Mouse (Mus musculus) lung, embryonic 15.5 days (tissue): ENCODE data around the gene Fbln2. TPM values are rescaled to one million over a fixed set of nuclear protein-coding genes. Genes with fewer than 3 reads are reported as not detected.

ENCODE experiments used
- ATAC-seq: fragments of 200-750 bp; cut with Nextera tagmentation; 2 replicates; pipeline ENCODE4 v1.8.0; 2017; ENCODE audit warnings: moderate number of reproducible peaks, borderline replicate concordance; ENCODE audit not compliant: low FRiP score, low TSS enrichment; ENCODE audit errors: extremely low read depth
- H3K27ac ChIP-seq: fragments of 300-500 bp; sonication (generic); 2 replicates; pipeline ENCODE4 v1.5.1; 2015; ENCODE audit warnings: moderate library complexity, mild to moderate bottlenecking, inconsistent platforms
- H3K27me3 ChIP-seq: fragments of 300-500 bp; sonication (generic); 2 replicates; pipeline ENCODE4 v1.6.1; 2015; ENCODE audit warnings: inconsistent platforms
- H3K36me3 ChIP-seq: fragments of 300-500 bp; sonication (generic); 2 replicates; pipeline ENCODE4 v1.6.1; 2015; ENCODE audit warnings: inconsistent platforms
- H3K4me1 ChIP-seq: fragments of 300-500 bp; sonication (generic); 2 replicates; pipeline ENCODE4 v1.6.1; 2015; ENCODE audit warnings: inconsistent platforms
- H3K4me2 ChIP-seq: fragments of 300-500 bp; sonication (generic); 2 replicates; pipeline ENCODE4 v1.6.1; 2015; ENCODE audit warnings: inconsistent platforms, mild to moderate bottlenecking, moderate library complexity
- H3K4me3 ChIP-seq: fragments of 300-500 bp; sonication (generic); 2 replicates; pipeline ENCODE4 v1.5.1; 2015; ENCODE audit warnings: mild to moderate bottlenecking, inconsistent platforms
- H3K9ac ChIP-seq: fragments of 300-500 bp; sonication (generic); 2 replicates; pipeline ENCODE4 v1.6.1; 2015; ENCODE audit warnings: inconsistent platforms
- H3K9me3 ChIP-seq: fragments of 300-500 bp; sonication (generic); 2 replicates; pipeline ENCODE4 v1.6.1; 2016; ENCODE audit warnings: inconsistent platforms
- WGBS: fragments of 180-500 bp; shearing (Covaris S2); methylation state at CpG from one replicate; pipeline ENCODE4 v1.1.7; 2015; 5-methylcytosine and 5-hydroxymethylcytosine counted together
- polyA plus RNA-seq: library from polyadenylated mRNA; unstranded; fragments of >200 nt; fragmentation: Nextera tagmentation; extraction: Ambion mirVana; gene quantifications from 2 replicates; pipeline ENCODE4 v1.2.1, GENCODE M21; 2015

Fbln2 gene
- polyA plus RNA-seq, 1 experiment from 2014 or later = 65.0 TPM

DNA sequence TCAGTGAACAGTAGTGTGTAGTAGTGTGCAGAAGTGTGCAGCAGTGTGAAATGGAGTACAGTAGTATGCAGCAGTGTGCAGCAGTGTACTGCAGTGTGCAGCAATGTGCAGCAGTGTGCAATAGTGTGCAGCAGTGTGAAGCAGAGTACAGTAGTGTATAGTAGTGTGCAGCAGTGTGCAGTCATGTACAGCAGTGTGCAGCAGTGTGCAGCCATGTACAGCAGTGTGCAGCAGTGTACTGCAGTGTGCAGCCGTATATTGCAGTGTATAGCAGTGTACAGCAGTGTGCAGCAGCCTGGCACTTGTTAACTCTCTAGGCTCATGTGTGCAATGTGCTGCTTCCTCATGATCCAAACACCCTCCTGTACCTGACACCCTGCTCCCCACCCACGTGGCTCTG is 13.8 kb upstream of the Fbln2 start:
- 61% methylated on average over 2 of the region's 2 CpGs for WGBS
- no peak for ATAC-seq
- Histone ChIP-seq H3K9ac (no peak overlapping the region), H3K4me2 (no peak overlapping the region), H3K9me3 (no peaks in the 10 kb centered on the region), H3K4me3 (no peak overlapping the region), H3K27ac (no peak overlapping the region), H3K27me3 (no peaks in the 10 kb centered on the region), H3K36me3 (no peaks in the 10 kb centered on the region), H3K4me1 (peaks cover 16% of the 10 kb centered on the region)

- no peaks in the 10 kb centered on the region for H3K9me3 ChIP-seq
- no peak overlapping the region for H3K9ac ChIP-seq
- H3K27ac ChIP-seq = peak overlapping the region; percentile 33; the same call in 1 of the 2 replicates
- H3K4me2 ChIP-seq = no peak overlapping the region
- ATAC-seq = peak; percentile 49; the same call in 1 of the 2 replicates
- peaks cover 16% of the 10 kb centered on the region for H3K4me1 ChIP-seq
- H3K36me3 ChIP-seq = no peaks in the 10 kb centered on the region
- no peak overlapping the region for H3K4me3 ChIP-seq
- WGBS = 28% methylated on average over 8 of the region's 8 CpGs
- no peaks in the 10 kb centered on the region for H3K27me3 ChIP-seq
These were observed 11.6 kb upstream of the Fbln2 start for GRCm38 (mm10) chr6:91200429-91201188.

DNA sequence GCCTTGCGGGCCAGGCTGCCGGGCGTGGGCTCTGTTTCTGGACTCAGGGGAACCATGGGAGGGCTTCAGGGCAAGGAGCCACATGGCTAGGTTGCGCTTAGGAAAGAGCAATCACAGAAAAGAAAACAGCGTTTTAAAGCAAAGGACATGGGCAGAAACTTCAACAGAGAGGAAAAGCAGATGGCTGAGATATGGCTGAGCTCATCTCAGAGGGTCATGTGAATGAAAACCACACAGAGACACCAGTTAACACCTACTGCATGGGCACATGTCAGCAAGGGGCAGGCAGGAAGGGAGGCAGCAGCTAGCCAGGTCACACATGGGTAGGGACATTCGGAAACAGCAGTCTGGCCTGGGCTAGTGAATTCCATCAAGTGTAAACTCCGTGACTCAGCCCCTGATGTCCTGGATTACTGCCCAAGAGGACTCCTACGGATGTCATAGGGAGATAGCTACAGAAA is 10.3 kb upstream of the Fbln2 start:
- no peak for ATAC-seq
- no peak overlapping the region for H3K4me2 ChIP-seq
- no peaks in the 10 kb centered on the region; the same call in 1 of the 2 replicates for H3K27me3 ChIP-seq
- no peak overlapping the region for H3K4me3 ChIP-seq
- H3K36me3 ChIP-seq = no peaks in the 10 kb centered on the region
- H3K9ac ChIP-seq = no peak overlapping the region
- no peaks in the 10 kb centered on the region for H3K9me3 ChIP-seq
- no peak overlapping the region for H3K27ac ChIP-seq
- WGBS = 70% methylated on average over 8 of the region's 8 CpGs
- H3K4me1 ChIP-seq = peaks cover 16% of the 10 kb centered on the region

DNA sequence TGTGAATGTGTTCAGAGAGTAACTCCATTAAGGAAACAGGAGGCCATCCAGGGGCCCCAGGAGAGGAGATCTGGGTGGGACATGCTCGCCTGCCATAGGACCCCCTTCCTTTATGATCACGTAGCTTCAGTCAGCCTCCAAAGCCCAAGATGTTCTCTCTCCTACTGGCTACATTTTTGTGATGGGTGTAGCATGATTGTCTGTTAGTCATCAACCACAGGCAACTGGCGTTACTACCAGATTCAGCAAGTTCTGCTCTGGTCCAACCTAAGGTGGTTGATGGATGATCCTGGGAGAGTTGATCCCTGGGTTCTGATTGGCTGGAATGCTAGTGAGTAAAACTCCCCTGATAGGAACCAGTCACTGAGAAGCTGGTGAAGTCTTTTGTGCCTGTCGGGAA is 9.7 kb upstream of the Fbln2 start:
- ATAC-seq = no peak
- no peak overlapping the region for H3K4me3 ChIP-seq
- peaks cover 16% of the 10 kb centered on the region for H3K4me1 ChIP-seq
- H3K9ac ChIP-seq = no peak overlapping the region
- 72% methylated on average over 4 of the region's 4 CpGs for WGBS
- H3K36me3 ChIP-seq = no peaks in the 10 kb centered on the region
- no peaks in the 10 kb centered on the region for H3K9me3 ChIP-seq
- H3K27ac ChIP-seq = no peak overlapping the region
- H3K4me2 ChIP-seq = no peak overlapping the region
- no peaks in the 10 kb centered on the region; the same call in 1 of the 2 replicates for H3K27me3 ChIP-seq

- WGBS = 44% methylated on average over 3 of the region's 3 CpGs
- H3K27ac ChIP-seq = no peak overlapping the region
- no peaks in the 10 kb centered on the region for H3K9me3 ChIP-seq
- no peak overlapping the region for H3K4me3 ChIP-seq
- no peak for ATAC-seq
- no peaks in the 10 kb centered on the region; the same call in 1 of the 2 replicates for H3K27me3 ChIP-seq
- H3K9ac ChIP-seq = no peak overlapping the region
- no peak overlapping the region for H3K4me2 ChIP-seq
- H3K36me3 ChIP-seq = no peaks in the 10 kb centered on the region
- H3K4me1 ChIP-seq = peaks cover 10% of the 10 kb centered on the region
These were observed 6.9 kb upstream of the Fbln2 start for GRCm38 (mm10) chr6:91205346-91205745.

- Histone ChIP-seq H3K36me3 (no peaks in the 10 kb centered on the region), H3K4me3 (no peak overlapping the region), H3K27ac (no peak overlapping the region), H3K27me3 (no peaks in the 10 kb centered on the region; the same call in 1 of the 2 replicates), H3K9me3 (no peaks in the 10 kb centered on the region), H3K4me2 (no peak overlapping the region), H3K4me1 (peaks cover 6% of the 10 kb centered on the region), H3K9ac (no peak overlapping the region)
- 51% methylated on average over 5 of the region's 5 CpGs for WGBS
- no peak for ATAC-seq
These were observed 6.5 kb upstream of the Fbln2 start for GRCm38 (mm10) chr6:91205791-91206190.

DNA sequence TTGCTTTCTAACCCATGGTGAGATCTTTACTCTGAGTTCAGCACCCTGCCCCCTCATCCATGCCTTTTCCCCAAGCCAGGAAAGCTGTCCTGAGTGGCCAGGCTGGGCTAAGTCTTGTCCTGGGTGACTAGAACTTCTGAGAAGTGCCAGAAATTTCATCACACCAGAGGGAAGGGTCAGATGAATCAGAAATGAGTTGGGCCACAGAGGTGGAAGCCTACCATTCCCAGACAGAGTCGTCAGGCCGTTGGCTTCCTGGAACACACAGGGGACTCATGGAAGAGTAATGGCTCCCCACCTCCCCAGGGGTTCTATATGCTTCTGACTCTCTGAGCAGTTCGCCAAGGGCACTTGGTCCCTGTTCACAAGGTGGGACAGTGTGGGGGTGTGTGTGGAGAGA is 4.8 kb upstream of the Fbln2 start:
- no peak overlapping the region for H3K9ac ChIP-seq
- no peak overlapping the region for H3K27ac ChIP-seq
- H3K4me3 ChIP-seq = no peak overlapping the region
- no peaks in the 10 kb centered on the region for H3K9me3 ChIP-seq
- WGBS = 53% methylated on average over 3 of the region's 3 CpGs
- no peak overlapping the region for H3K4me2 ChIP-seq
- peaks cover 2% of the 10 kb centered on the region for H3K4me1 ChIP-seq
- ATAC-seq = no peak
- peaks cover 9% of the 10 kb centered on the region; the same call in 1 of the 2 replicates for H3K27me3 ChIP-seq
- no peaks in the 10 kb centered on the region for H3K36me3 ChIP-seq

- no peaks in the 10 kb centered on the region for H3K9me3 ChIP-seq
- H3K4me3 ChIP-seq = no peak overlapping the region
- peaks cover 12% of the 10 kb centered on the region for H3K4me1 ChIP-seq
- ATAC-seq = no peak
- H3K27me3 ChIP-seq = peaks cover 27% of the 10 kb centered on the region
- no peaks in the 10 kb centered on the region for H3K36me3 ChIP-seq
- no peak overlapping the region for H3K4me2 ChIP-seq
- WGBS = 23% methylated on average over 2 of the region's 2 CpGs
- H3K27ac ChIP-seq = no peak overlapping the region
- no peak overlapping the region for H3K9ac ChIP-seq
These were observed 2.5 kb upstream of the Fbln2 start for GRCm38 (mm10) chr6:91209780-91210179.

DNA sequence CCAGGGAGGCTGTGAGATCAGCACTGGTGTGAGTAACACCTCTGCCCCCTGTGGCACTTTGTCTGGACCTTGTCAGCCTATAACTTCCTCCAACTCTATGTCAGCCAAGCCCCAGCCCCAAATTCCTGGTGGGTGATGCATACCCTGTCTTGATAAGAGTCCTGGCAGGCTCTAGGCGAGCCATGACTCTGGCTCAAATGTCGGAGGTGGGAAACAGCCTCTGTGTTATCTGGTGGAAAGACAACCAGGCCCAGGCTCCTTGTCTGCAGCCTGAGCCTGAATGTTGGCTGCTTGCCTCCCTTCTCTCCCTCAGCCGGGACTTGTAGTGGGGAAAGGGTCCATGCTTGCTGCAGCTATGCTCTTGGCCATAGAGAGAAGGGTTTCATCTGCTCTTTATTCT is 1.4 kb upstream of the Fbln2 start:
- WGBS = 15% methylated on average over 3 of the region's 3 CpGs
- H3K4me1 ChIP-seq = peaks cover 12% of the 10 kb centered on the region
- H3K4me3 ChIP-seq = no peak overlapping the region
- ATAC-seq = 0 out of 2 replicates have a peak, but pooled peaks have one; percentile 17
- no peaks in the 10 kb centered on the region for H3K36me3 ChIP-seq
- no peak overlapping the region for H3K4me2 ChIP-seq
- H3K9me3 ChIP-seq = no peaks in the 10 kb centered on the region
- no peak overlapping the region for H3K9ac ChIP-seq
- no peak overlapping the region for H3K27ac ChIP-seq
- peaks cover 27% of the 10 kb centered on the region for H3K27me3 ChIP-seq

DNA sequence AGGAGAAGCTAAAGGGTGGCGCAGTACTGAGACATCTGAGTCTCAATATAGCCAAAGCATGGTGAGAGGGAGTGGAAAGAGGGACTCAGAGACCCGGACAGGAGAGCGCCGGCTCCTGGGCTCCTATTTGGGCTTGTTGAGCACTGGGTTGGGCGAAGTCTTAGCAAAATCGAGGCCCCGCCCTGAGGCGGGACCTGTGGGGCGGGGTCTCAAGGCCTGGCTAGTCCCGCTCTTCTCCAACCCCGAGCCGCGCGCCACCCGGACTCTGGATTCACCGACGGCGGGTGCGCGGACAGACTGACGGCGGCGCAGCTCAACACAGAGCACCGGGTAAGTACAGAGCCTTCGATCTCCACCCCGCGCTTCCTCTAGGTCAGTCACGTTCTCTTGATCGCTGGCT is 316 bp downstream of the Fbln2 start:
- Histone ChIP-seq H3K36me3 (no peaks in the 10 kb centered on the region), H3K4me3 (peak overlapping the region; percentile 29), H3K27ac (no peak overlapping the region), H3K27me3 (peaks cover 27% of the 10 kb centered on the region), H3K9ac (no peak overlapping the region), H3K4me2 (peak overlapping the region; percentile 56), H3K4me1 (peaks cover 12% of the 10 kb centered on the region), H3K9me3 (no peaks in the 10 kb centered on the region)
- whole genome bisulfite sequencing = 2% methylated on average over 29 of the region's 29 CpGs
- peak; percentile 74; the same call in 1 of the 2 replicates for ATAC-seq

DNA sequence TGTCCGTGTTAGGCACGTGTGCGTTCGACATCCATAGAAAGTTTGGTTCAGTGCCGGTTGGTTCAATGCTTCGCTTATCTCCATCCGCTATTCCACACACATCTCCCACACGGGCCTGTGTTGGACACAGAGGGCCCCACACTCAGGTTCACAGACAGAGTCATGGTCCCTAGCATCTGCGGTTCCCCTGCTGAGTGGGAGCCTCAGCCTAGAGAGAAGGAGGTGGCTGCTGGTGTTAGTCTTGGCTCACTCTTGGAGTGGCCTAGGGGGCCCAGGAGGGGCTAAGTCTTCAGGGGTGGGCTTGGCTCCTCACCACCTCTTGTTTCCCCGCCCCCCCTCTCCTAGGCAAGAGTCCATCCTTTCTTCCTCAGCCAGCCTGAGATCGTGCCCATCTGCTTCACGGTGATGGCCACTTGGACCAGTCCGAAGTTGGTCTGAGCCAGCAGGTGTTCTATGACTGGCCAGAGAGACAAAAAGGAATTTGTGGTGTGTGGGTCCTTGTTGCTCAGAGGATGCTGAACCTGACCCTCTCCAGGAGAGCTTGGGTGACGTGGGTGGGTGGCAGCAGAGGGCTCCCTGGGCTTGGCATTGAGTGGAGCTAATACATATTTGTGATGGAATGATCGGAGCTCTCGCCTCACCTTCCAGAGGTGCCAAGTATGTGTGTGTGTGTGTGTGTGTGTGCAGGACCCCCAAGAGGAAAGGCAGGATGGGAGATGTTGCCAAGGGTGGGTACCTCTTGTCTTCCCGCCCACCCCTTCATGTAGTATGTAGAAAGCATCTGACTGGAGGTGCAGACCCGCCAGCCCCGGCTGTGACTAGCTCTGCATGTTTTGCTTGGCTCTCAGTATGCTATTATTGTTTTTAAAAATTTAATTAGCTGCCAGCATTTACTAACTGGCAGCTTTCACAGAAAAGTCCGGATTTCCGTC is 1.3 kb downstream of the Fbln2 start:
- H3K27ac ChIP-seq = no peak overlapping the region
- no peaks in the 10 kb centered on the region for H3K36me3 ChIP-seq
- peaks cover 12% of the 10 kb centered on the region for H3K4me1 ChIP-seq
- no peaks in the 10 kb centered on the region for H3K9me3 ChIP-seq
- peak overlapping the region; percentile 29 for H3K4me3 ChIP-seq
- WGBS = 52% methylated on average over 21 of the region's 21 CpGs
- peaks cover 27% of the 10 kb centered on the region for H3K27me3 ChIP-seq
- H3K9ac ChIP-seq = no peak overlapping the region
- peak overlapping the region; percentile 56; the same call in 1 of the 2 replicates for H3K4me2 ChIP-seq
- ATAC-seq = no peak

DNA sequence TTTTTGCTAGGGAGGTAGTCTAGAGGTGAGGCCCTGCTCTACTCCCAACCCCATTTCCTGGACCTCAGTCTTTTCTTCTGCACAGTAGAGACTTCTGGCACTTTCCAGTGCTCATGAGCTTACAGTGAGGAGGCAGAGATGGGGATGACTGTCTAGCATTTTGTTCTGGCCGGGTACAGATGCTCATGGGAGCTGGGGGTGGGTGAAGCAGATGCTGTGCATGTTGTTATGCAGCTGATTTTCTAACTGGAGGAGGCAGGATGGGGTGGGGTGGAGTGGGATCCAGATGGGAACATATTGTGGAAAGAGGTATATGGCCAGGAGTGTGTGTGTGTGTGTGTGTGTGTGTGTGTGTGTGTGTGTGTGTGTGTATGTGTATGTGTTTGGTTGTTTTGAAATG is 3.2 kb downstream of the Fbln2 start:
- H3K27me3 ChIP-seq = peaks cover 27% of the 10 kb centered on the region
- peaks cover 12% of the 10 kb centered on the region for H3K4me1 ChIP-seq
- no peak for ATAC-seq
- no peak overlapping the region for H3K4me3 ChIP-seq
- H3K9ac ChIP-seq = no peak overlapping the region
- H3K9me3 ChIP-seq = no peaks in the 10 kb centered on the region
- H3K4me2 ChIP-seq = no peak overlapping the region
- no peak overlapping the region for H3K27ac ChIP-seq
- H3K36me3 ChIP-seq = no peaks in the 10 kb centered on the region
- 73% methylated on average over 1 of the region's 1 CpGs for WGBS
